Mouse (Mus musculus): ENCODE data around the gene Hyal3.

The Hyal3 gene

GRCm38 (mm10) chr9:107580501-107581317 lies at the start of gene Hyal3:
Hyal3 (plus strand) TSS chr9:107580818.
- in situ Hi-C loops (cut with MboI) = no loop called here

GRCm38 (mm10) chr9:107533791-107534407 lies 46.7 kb upstream of the Hyal3 start, which contains the start of gene Tmem115:
Tmem115 (plus strand) TSS chr9:107533945.
- in situ Hi-C loops (cut with MboI) = no loop called here

- in situ Hi-C loops (cut with MboI) = no loop called here
Observed at GRCm38 (mm10) chr9:107534408-107535202, 46.0 kb upstream of the Hyal3 start.

GRCm38 (mm10) chr9:107538231-107538630 lies 42.4 kb upstream of the Hyal3 start:
- in situ Hi-C loops (cut with MboI) = no loop called here

GRCm38 (mm10) chr9:107538711-107539110 lies 41.9 kb upstream of the Hyal3 start:
- in situ Hi-C loops (cut with MboI) = no loop called here

- in situ Hi-C loops (cut with MboI) = no loop called here
Observed at GRCm38 (mm10) chr9:107539940-107540339, 40.7 kb upstream of the Hyal3 start.

GRCm38 (mm10) chr9:107540420-107540819 lies 40.2 kb upstream of the Hyal3 start:
- in situ Hi-C loops (cut with MboI) = no loop called here

- in situ Hi-C loops (cut with MboI) = no loop called here
Observed at GRCm38 (mm10) chr9:107541005-107541404, 39.6 kb upstream of the Hyal3 start.

GRCm38 (mm10) chr9:107541474-107542351 lies 38.9 kb upstream of the Hyal3 start, which contains the start of the genes Cyb561d2 and Nprl2:
Cyb561d2 (minus strand) TSS chr9:107542193.
Nprl2 (plus strand) TSS chr9:107542226.
- in situ Hi-C loops (cut with MboI) = no loop called here

GRCm38 (mm10) chr9:107542352-107542686 lies 38.3 kb upstream of the Hyal3 start:
- in situ Hi-C loops (cut with MboI) = no loop called here

GRCm38 (mm10) chr9:107542721-107543120 lies 37.9 kb upstream of the Hyal3 start:
- in situ Hi-C loops (cut with MboI) = no loop called here

- in situ Hi-C loops (cut with MboI) = no loop called here
Observed at GRCm38 (mm10) chr9:107543299-107543698, 37.3 kb upstream of the Hyal3 start.

GRCm38 (mm10) chr9:107544196-107544700 lies 36.4 kb upstream of the Hyal3 start:
- in situ Hi-C loops (cut with MboI) = no loop called here

- in situ Hi-C loops (cut with MboI) = no loop called here
Observed at GRCm38 (mm10) chr9:107544729-107545128, 35.9 kb upstream of the Hyal3 start.

- in situ Hi-C loops (cut with MboI) = no loop called here
Observed at GRCm38 (mm10) chr9:107545199-107545598, 35.4 kb upstream of the Hyal3 start.

- in situ Hi-C loops (cut with MboI) = no loop called here
Observed at GRCm38 (mm10) chr9:107545602-107546001, 35.0 kb upstream of the Hyal3 start.

- in situ Hi-C loops (cut with MboI) = no loop called here
Observed at GRCm38 (mm10) chr9:107547026-107547425, 33.6 kb upstream of the Hyal3 start, which contains the start of gene Zmynd10. Zmynd10 (plus strand) TSS chr9:107547298.

GRCm38 (mm10) chr9:107547957-107548356 lies 32.7 kb upstream of the Hyal3 start:
- in situ Hi-C loops (cut with MboI) = no loop called here

GRCm38 (mm10) chr9:107548820-107549219 lies 31.8 kb upstream of the Hyal3 start:
- in situ Hi-C loops (cut with MboI) = no loop called here

GRCm38 (mm10) chr9:107549297-107550074 lies 31.1 kb upstream of the Hyal3 start:
- in situ Hi-C loops (cut with MboI) = no loop called here
